Mouse (Mus musculus) large intestine, adult 2 months (tissue): ENCODE measurements around the gene Pgls. TPM values are rescaled to one million over a fixed set of nuclear protein-coding genes. Genes with fewer than 3 reads are reported as not detected.

Experiments used
- DNase-seq: peaks from one replicate; pipeline ENCODE4 v3.0.0-alpha.2; 2012; ENCODE audit warnings: low read depth, low spot score
- WGBS: fragments of 180-500 bp; shearing (Covaris S2); methylation state at CpG from one replicate; pipeline ENCODE4 v1.1.7; 2018; 5-methylcytosine and 5-hydroxymethylcytosine counted together
- polyA plus RNA-seq: library from polyadenylated mRNA; depleted of rRNA; stranded (reverse); fragments of >200 nt; gene quantifications from 2 replicates; pipeline ENCODE4 v1.2.3, GENCODE M21; 2012

The Pgls gene
- polyA plus RNA-seq, 1 experiment: 109 TPM

GRCm38 (mm10) chr8:71596798-71597197 lies 4.8 kb downstream of the Pgls start:
- no peak for DNase-seq
- WGBS: 61% methylated on average over 4 of the region's 4 CpGs

GRCm38 (mm10) chr8:71597451-71597850 lies 5.5 kb downstream of the Pgls start, which contains the start of gene Fam129c:
Fam129c (plus strand) TSS chr8:71597648.
- DNase-seq: no peak
- 89% methylated on average over 3 of the region's 3 CpGs for WGBS

- no peak for DNase-seq
Observed at GRCm38 (mm10) chr8:71598375-71598774, 6.4 kb downstream of the Pgls start.

GRCm38 (mm10) chr8:71598841-71599240 lies 6.9 kb downstream of the Pgls start:
- DNase-seq: no peak

GRCm38 (mm10) chr8:71601939-71602665 lies 10.1 kb downstream of the Pgls start:
- WGBS: 8% methylated on average over 65 of the region's 65 CpGs
- no peak for DNase-seq

More at GRCm38 (mm10) chr8:71598841-71599240, 6.9 kb downstream of the Pgls start:
- 91% methylated on average over 5 of the region's 5 CpGs for WGBS

- no peak for DNase-seq
Observed at GRCm38 (mm10) chr8:71602666-71603334, 10.8 kb downstream of the Pgls start.

GRCm38 (mm10) chr8:71604021-71604420 lies 12.0 kb downstream of the Pgls start:
- DNase-seq: no peak
- 82% methylated on average over 7 of the region's 7 CpGs for whole genome bisulfite sequencing

More at GRCm38 (mm10) chr8:71602666-71603334, 10.8 kb downstream of the Pgls start:
- 3% methylated on average over 32 of the region's 32 CpGs for WGBS

GRCm38 (mm10) chr8:71610822-71611651 lies 19.1 kb downstream of the Pgls start, which contains the start of gene Colgalt1:
Colgalt1 (plus strand) TSS chr8:71610998.
- WGBS: under 1% methylated on average over 82 of the region's 82 CpGs
- peak; percentile 99 for DNase-seq

- DNase-seq: no peak
- WGBS: 14% methylated on average over 5 of the region's 5 CpGs
Observed at GRCm38 (mm10) chr8:71612141-71612540, 20.2 kb downstream of the Pgls start.

- WGBS: 67% methylated on average over 4 of the region's 4 CpGs
- no peak for DNase-seq
Observed at GRCm38 (mm10) chr8:71613418-71613817, 21.4 kb downstream of the Pgls start.

GRCm38 (mm10) chr8:71619786-71620185 lies 27.8 kb downstream of the Pgls start:
- no peak for DNase-seq
- 96% methylated on average over 2 of the region's 2 CpGs for WGBS

GRCm38 (mm10) chr8:71625088-71625487 lies 33.1 kb downstream of the Pgls start:
- no peak for DNase-seq
- 85% methylated on average over 1 of the region's 1 CpGs for WGBS

- DNase-seq: no peak
- 85% methylated on average over 9 of the region's 9 CpGs for WGBS
Observed at GRCm38 (mm10) chr8:71626753-71627152, 34.8 kb downstream of the Pgls start.

GRCm38 (mm10) chr8:71627265-71628099 lies 35.5 kb downstream of the Pgls start:
- 30% methylated on average over 9 of the region's 9 CpGs for WGBS
- no peak for DNase-seq

GRCm38 (mm10) chr8:71628396-71629095 lies 36.6 kb downstream of the Pgls start:
- 7% methylated on average over 16 of the region's 16 CpGs for WGBS
- no peak for DNase-seq

- peak; percentile 62 for DNase-seq
- WGBS: under 1% methylated on average over 55 of the region's 55 CpGs
Observed at GRCm38 (mm10) chr8:71629096-71629697, 37.2 kb downstream of the Pgls start.

- 4% methylated on average over 25 of the region's 25 CpGs for WGBS
- DNase-seq: no peak
Observed at GRCm38 (mm10) chr8:71629781-71630212, 37.8 kb downstream of the Pgls start.

- no peak for DNase-seq
- 85% methylated on average over 6 of the region's 6 CpGs for WGBS
Observed at GRCm38 (mm10) chr8:71630761-71631160, 38.8 kb downstream of the Pgls start.
